Mouse (Mus musculus) inflammation-experienced regulatory T-cells, adult 6 months (primary cell): Measurements from ENCODE around the gene Nnmt. TPM values are rescaled to one million over a fixed set of nuclear protein-coding genes. Genes with fewer than 3 reads are reported as not detected.
A peak's percentile ranks its signal among the peaks of the same experiment; 100 is the strongest.

Experiments used
- ATAC-seq: one replicate; pipeline ENCODE4 v1.8.0; 2017
- polyA plus RNA-seq, 3 experiments: library from polyadenylated mRNA; unstranded; fragments of 100-300 nt; shearing (Covaris generic); gene quantifications; one replicate each; pipeline ENCODE4 v1.2.1; 2017

The Nnmt gene
- polyA plus RNA-seq, 3 experiments from 2014 or later = 0.50 TPM; not detected in 2

DNA sequence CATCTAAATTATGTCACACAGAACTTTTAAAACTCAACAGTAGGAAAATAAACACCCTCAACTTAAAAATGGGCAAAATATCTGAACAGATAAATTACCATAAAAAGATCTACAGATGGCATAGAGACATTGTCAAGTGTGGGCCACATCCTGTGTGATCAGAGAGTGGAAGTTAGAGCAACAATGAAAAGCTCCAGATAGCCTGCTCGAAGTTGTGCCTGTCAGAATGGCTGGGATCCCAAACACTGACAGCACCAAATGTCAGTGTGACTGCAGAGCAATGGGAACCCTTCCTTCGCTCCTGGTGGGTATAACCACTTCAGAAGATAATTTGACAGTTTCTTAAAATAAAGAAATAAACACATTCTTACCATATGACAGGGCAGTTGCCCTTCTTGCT lies 55.9 kb downstream of the Nnmt start:
- ATAC-seq = peak; percentile 75

DNA sequence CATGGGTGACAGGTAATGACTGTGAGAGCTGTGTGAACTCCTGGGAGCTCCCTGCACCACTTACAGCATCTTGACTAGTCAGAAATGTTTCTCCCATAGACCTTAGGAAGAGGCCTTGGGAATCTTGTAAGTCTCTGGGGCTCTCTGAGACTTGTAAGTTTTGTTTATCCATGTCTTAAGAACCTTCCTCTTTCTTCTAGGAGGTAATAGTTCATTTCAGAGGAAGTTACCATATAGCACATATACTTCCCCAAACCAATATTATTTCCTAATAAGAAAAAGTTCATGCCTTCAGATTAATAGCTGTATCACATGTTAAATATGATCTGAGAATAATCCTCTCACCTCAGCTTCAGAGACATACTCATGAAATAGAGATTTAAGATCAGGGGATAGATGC lies 57.7 kb downstream of the Nnmt start:
- ATAC-seq = no peak

Other genes with a start within 250 kb of the Nnmt start
- gene Rexo2, start 124.5 kb downstream of the Nnmt start, polyA plus RNA-seq = 100 to 1,000 TPM; 140 to 206 (median 176) TPM
- gene Rbm7, start 109.9 kb downstream of the Nnmt start, polyA plus RNA-seq = 100 to 1,000 TPM; 131 to 144 (median 138) TPM
- gene Gm5617, start 109.7 kb downstream of the Nnmt start, polyA plus RNA-seq = 10 to 100 TPM; 20.5 to 31.8 (median 22.9) TPM
- gene Zbtb16, start 231.1 kb upstream of the Nnmt start, polyA plus RNA-seq = not detected